Mouse (Mus musculus) MEL (cell line): ENCODE measurements around the gene Epn3. TPM values are rescaled to one million over a fixed set of nuclear protein-coding genes. Genes with fewer than 3 reads are reported as not detected.

Experiments used
- DNase-seq: peaks from one replicate; pipeline ENCODE4 v3.0.0; 2011; ENCODE audit warnings: low read depth, low spot score
- H3K27ac ChIP-seq: 2 replicates; pipeline ENCODE4 v1.5.1; 2012; ENCODE audit warnings: low read depth, mild to moderate bottlenecking, control low read depth, low read length, moderate library complexity; ENCODE audit not compliant: control insufficient read depth
- H3K27me3 ChIP-seq, 2 experiments: fragments of 150-350 bp in 1 of 2; sonication (generic) in 1 of 2; 2 replicates each; pipeline ENCODE4 v1.6.1; 2012; ENCODE audit warnings: low read length in 2 of 2, mild to moderate bottlenecking in 2 of 2, improper control_type of control experiment in 1 of 2, moderate library complexity in 1 of 2; ENCODE audit not compliant: insufficient read depth in 2 of 2, control insufficient read depth in 1 of 2
- H3K36me3 ChIP-seq, 2 experiments: 2 replicates each; pipeline ENCODE4 v1.6.1; 2012 to 2014; ENCODE audit warnings: low read length in 2 of 2, improper control_type of control experiment in 1 of 2, inconsistent platforms in 1 of 2, mild to moderate bottlenecking in 1 of 2; ENCODE audit not compliant: insufficient read depth in 2 of 2, control insufficient read depth in 1 of 2
- H3K4me1 ChIP-seq, 2 experiments: fragments of 150-350 bp in 1 of 2; sonication (generic) in 1 of 2; 2 replicates each; pipeline ENCODE4 v1.6.1; 2012; ENCODE audit warnings: low read length in 2 of 2, improper control_type of control experiment in 1 of 2, mild to moderate bottlenecking in 1 of 2; ENCODE audit not compliant: insufficient read depth in 2 of 2, control insufficient read depth in 1 of 2
- H3K4me3 ChIP-seq, 2 experiments: fragments of 150-350 bp in 1 of 2; sonication (generic) in 1 of 2; 2 replicates each; pipeline ENCODE4 v1.5.1; 2012; ENCODE audit warnings: low read depth in 2 of 2, low read length in 2 of 2, mild to moderate bottlenecking in 2 of 2, moderate library complexity in 2 of 2, control low read depth in 1 of 2, improper control_type of control experiment in 1 of 2; ENCODE audit not compliant: control insufficient read depth in 1 of 2, insufficient read depth in 1 of 2
- H3K79me2 ChIP-seq: 2 replicates; pipeline ENCODE4 v1.6.1; 2012; ENCODE audit warnings: mild to moderate bottlenecking, low read length, moderate library complexity; ENCODE audit not compliant: control insufficient read depth, poor library complexity, insufficient read depth
- H3K9ac ChIP-seq: 2 replicates; pipeline ENCODE4 v1.6.1; 2012; ENCODE audit warnings: low read depth, mild to moderate bottlenecking, control low read depth, low read length, moderate library complexity; ENCODE audit not compliant: control insufficient read depth, poor library complexity, severe bottlenecking
- H3K9me3 ChIP-seq: fragments of 150-350 bp; sonication (generic); replicated peaks from 2 replicates; pipeline ENCODE4 v1.6.1; 2012; ENCODE audit warnings: mild to moderate bottlenecking, low read length, improper control_type of control experiment, moderate library complexity; ENCODE audit not compliant: insufficient read depth
- BHLHE40 ChIP-seq: IDR thresholded peaks from 2 replicates; pipeline ENCODE4 v1.6.1; 2012; ENCODE audit warnings: low read depth, mild to moderate bottlenecking, inconsistent platforms, low read length, improper control_type of control experiment, borderline replicate concordance
- CHD2 ChIP-seq: IDR thresholded peaks from 2 replicates; pipeline ENCODE4 v1.6.1; 2011; ENCODE audit warnings: low read length, improper control_type of control experiment
- CTCF ChIP-seq, 3 experiments: IDR thresholded peaks in 2 of 3; conservative IDR thresholded peaks in 1 of 3; 2 replicates each; pipeline ENCODE4 v1.5.1; 2011 to 2012; ENCODE audit warnings: low read length in 3 of 3, low read depth in 2 of 3, mild to moderate bottlenecking in 2 of 3, improper control_type of control experiment in 1 of 3, inconsistent platforms in 1 of 3, mixed read lengths in 1 of 3, moderate library complexity in 1 of 3; ENCODE audit not compliant: control insufficient read depth in 1 of 3, insufficient read depth in 1 of 3, poor library complexity in 1 of 3, severe bottlenecking in 1 of 3
- E2F4 ChIP-seq: IDR thresholded peaks from 2 replicates; pipeline ENCODE4 v1.6.1; 2011; ENCODE audit warnings: low read depth, low read length, improper control_type of control experiment, borderline replicate concordance
- ELF1 ChIP-seq: IDR thresholded peaks from 2 replicates; pipeline ENCODE4 v1.6.1; 2014; ENCODE audit warnings: low read depth, mild to moderate bottlenecking, inconsistent platforms, low read length, improper control_type of control experiment, moderate library complexity
- EP300 ChIP-seq, 2 experiments: IDR thresholded peaks; 2 replicates each; pipeline ENCODE4 v1.6.1; 2011; ENCODE audit warnings: improper control_type of control experiment in 2 of 2, low read length in 2 of 2, low read depth in 1 of 2, mild to moderate bottlenecking in 1 of 2
- ETS1 ChIP-seq: IDR thresholded peaks from 2 replicates; pipeline ENCODE4 v1.6.1; 2012; ENCODE audit warnings: low read depth, mild to moderate bottlenecking, inconsistent platforms, low read length, improper control_type of control experiment, moderate library complexity
- GATA1 ChIP-seq: IDR thresholded peaks from 2 replicates; pipeline ENCODE4 v1.6.1; 2011; ENCODE audit warnings: low read depth, low read length, improper control_type of control experiment
- JUND ChIP-seq: IDR thresholded peaks from 2 replicates; pipeline ENCODE4 v1.6.1; 2011; ENCODE audit warnings: low read depth, mild to moderate bottlenecking, improper control_type of control experiment, low read length
- KAT2A ChIP-seq: conservative IDR thresholded peaks from 2 replicates; pipeline ENCODE4 v1.6.1; 2012; ENCODE audit warnings: low read depth, low read length, improper control_type of control experiment, inconsistent platforms
- MAFK ChIP-seq: IDR thresholded peaks from 2 replicates; pipeline ENCODE4 v1.6.1; 2011; ENCODE audit warnings: low read depth, mild to moderate bottlenecking, low read length, improper control_type of control experiment, borderline replicate concordance
- MAX ChIP-seq: IDR thresholded peaks from 2 replicates; pipeline ENCODE4 v1.6.1; 2011; ENCODE audit warnings: low read length, improper control_type of control experiment
- MXI1 ChIP-seq: IDR thresholded peaks from 2 replicates; pipeline ENCODE4 v1.6.1; 2011; ENCODE audit warnings: mild to moderate bottlenecking, low read depth, low read length, improper control_type of control experiment
- MYB ChIP-seq: IDR thresholded peaks from 2 replicates; pipeline ENCODE4 v1.6.1; 2011; ENCODE audit warnings: mild to moderate bottlenecking, low read depth, low read length, improper control_type of control experiment
- NELFE ChIP-seq: IDR thresholded peaks from 2 replicates; pipeline ENCODE4 v1.6.1; 2011; ENCODE audit warnings: low read depth, low read length, improper control_type of control experiment
- NRF1 ChIP-seq: IDR thresholded peaks from 2 replicates; pipeline ENCODE4 v1.6.1; 2014; ENCODE audit warnings: low read depth, mild to moderate bottlenecking, inconsistent platforms, low read length, improper control_type of control experiment, moderate library complexity; ENCODE audit not compliant: poor library complexity, insufficient read depth, severe bottlenecking
- POLR2A ChIP-seq, 2 experiments: IDR thresholded peaks; 2 replicates each; pipeline ENCODE4 v1.6.1; 2011 to 2012; ENCODE audit warnings: low read length in 2 of 2, mild to moderate bottlenecking in 2 of 2, control low read depth in 1 of 2, improper control_type of control experiment in 1 of 2, low read depth in 1 of 2, moderate library complexity in 1 of 2; ENCODE audit not compliant: control insufficient read depth in 1 of 2, insufficient read depth in 1 of 2, poor library complexity in 1 of 2
- POLR2AphosphoS2 ChIP-seq: IDR thresholded peaks from 2 replicates; pipeline ENCODE4 v1.6.1; 2011; ENCODE audit warnings: low read length, improper control_type of control experiment
- RAD21 ChIP-seq: IDR thresholded peaks from 2 replicates; pipeline ENCODE4 v1.6.1; 2011; ENCODE audit warnings: mild to moderate bottlenecking, low read depth, low read length, improper control_type of control experiment
- RCOR1 ChIP-seq: IDR thresholded peaks from 2 replicates; pipeline ENCODE4 v1.6.1; 2012; ENCODE audit warnings: low read depth, mild to moderate bottlenecking, inconsistent platforms, low read length, improper control_type of control experiment
- SIN3A ChIP-seq: IDR thresholded peaks from 2 replicates; pipeline ENCODE4 v1.6.1; 2012; ENCODE audit warnings: low read length, improper control_type of control experiment, inconsistent platforms
- SMC3 ChIP-seq: IDR thresholded peaks from 2 replicates; pipeline ENCODE4 v1.6.1; 2011; ENCODE audit warnings: low read depth, low read length, improper control_type of control experiment
- TAL1 ChIP-seq: IDR thresholded peaks from 2 replicates; pipeline ENCODE4 v1.6.1; 2012; ENCODE audit warnings: mild to moderate bottlenecking, inconsistent platforms, low read length, moderate library complexity, mixed read lengths
- TBP ChIP-seq: IDR thresholded peaks from 2 replicates; pipeline ENCODE4 v1.8.0; 2011; ENCODE audit warnings: low read depth, low read length, improper control_type of control experiment
- USF1 ChIP-seq: IDR thresholded peaks from 2 replicates; pipeline ENCODE4 v1.6.1; 2014; ENCODE audit warnings: low read depth, mild to moderate bottlenecking, inconsistent platforms, low read length, improper control_type of control experiment, moderate library complexity
- USF2 ChIP-seq, 2 experiments: IDR thresholded peaks; 2 replicates each; pipeline ENCODE4 v1.6.1; 2011 to 2012; ENCODE audit warnings: improper control_type of control experiment in 2 of 2, low read length in 2 of 2, borderline replicate concordance in 1 of 2, inconsistent platforms in 1 of 2, low read depth in 1 of 2, mild to moderate bottlenecking in 1 of 2; ENCODE audit not compliant: insufficient read depth in 1 of 2
- ZC3H11A ChIP-seq: IDR thresholded peaks from 2 replicates; pipeline ENCODE4 v1.6.1; 2012; ENCODE audit warnings: low read depth, mild to moderate bottlenecking, inconsistent platforms, low read length, improper control_type of control experiment
- ZKSCAN1 ChIP-seq: IDR thresholded peaks from 2 replicates; pipeline ENCODE4 v1.6.1; 2012; ENCODE audit warnings: low read depth, mild to moderate bottlenecking, inconsistent platforms, low read length, improper control_type of control experiment, moderate library complexity
- ZNF384 ChIP-seq: IDR thresholded peaks from 2 replicates; pipeline ENCODE4 v1.6.1; 2012; ENCODE audit warnings: low read depth, mild to moderate bottlenecking, inconsistent platforms, low read length, improper control_type of control experiment
- polyA plus RNA-seq, 2 experiments: library from polyadenylated mRNA; stranded (reverse) in 1 of 2; unstranded in 1 of 2; fragments of >175 nt in 1 of 2; fragments of >200 nt in 1 of 2; gene quantifications; 2 replicates each; pipeline versions ENCODE4 v1.2.1 to v1.2.4; 2012; ENCODE audit warnings: low replicate concordance in 2 of 2, low read depth in 1 of 2; ENCODE audit not compliant: insufficient read length in 2 of 2, insufficient read depth in 1 of 2, missing spikeins in 1 of 2
- total RNA-seq: library from RNA; depleted of rRNA; stranded (reverse); fragments of 300-350 nt; gene quantifications from 2 replicates; pipeline ENCODE4 v1.2.3, GENCODE M21; 2012

The Epn3 gene
- total and polyA plus RNA-seq, 3 experiments, result not detected

DNA sequence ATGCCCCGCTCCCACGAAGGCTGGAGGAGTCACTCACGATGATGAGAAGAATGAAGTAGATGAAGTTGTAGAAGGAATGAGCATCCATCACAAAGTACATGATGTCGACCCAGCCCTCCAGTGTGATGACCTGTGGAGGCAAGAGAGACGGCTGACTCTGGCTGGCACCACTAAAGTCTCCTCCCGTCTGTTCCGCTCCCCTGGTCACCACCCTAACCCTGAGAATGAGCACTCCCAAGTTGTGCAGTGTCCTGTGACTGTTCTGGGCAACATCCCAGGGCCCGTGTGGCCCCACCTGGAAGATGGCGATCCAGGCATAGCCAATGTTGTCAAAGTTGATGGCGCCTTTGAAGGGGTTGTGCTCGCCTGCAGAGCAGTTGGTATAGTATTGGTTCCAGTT, 37.9 kb downstream of the Epn3 start:
- peaks cover 0 to 3% of the 10 kb centered on the region in 2 experiments; a peak in 2 of 4 replicates for H3K27me3 ChIP-seq

DNA sequence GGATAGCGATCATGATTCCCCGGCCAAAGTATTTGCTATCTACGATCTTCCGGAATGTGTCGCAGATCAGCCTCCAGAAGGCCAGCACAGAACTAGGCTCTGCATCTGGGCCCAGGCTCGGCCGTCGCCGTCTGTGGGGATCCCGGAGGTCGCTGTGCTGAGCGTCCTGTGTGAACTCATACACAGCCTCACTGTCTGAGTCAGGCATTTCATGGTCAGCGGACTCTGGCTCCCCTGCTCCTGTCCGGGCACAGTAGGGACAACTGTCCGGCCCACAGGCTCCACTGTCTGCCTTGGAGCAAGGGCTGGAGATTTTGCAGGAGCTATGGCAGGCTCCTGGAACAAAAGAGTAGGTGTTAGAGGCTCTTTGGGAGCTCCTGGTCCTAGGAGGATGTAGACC, 42.8 kb downstream of the Epn3 start:
- Histone ChIP-seq H3K79me2 (no peaks in the 10 kb centered on the region), H3K36me3 (no peaks in the 10 kb centered on the region), H3K9ac (no peak overlapping the region), H3K27ac (no peak overlapping the region), H3K27me3 (peaks cover 2 to 10% of the 10 kb centered on the region in 2 experiments), H3K9me3 (no peaks in the 10 kb centered on the region), H3K4me3 (no peak overlapping the region), H3K4me1 (peaks cover 0 to 3% of the 10 kb centered on the region in 2 experiments; a peak in 1 of 4 replicates)
- TF ChIP-seq RCOR1, result no peak
- no peak for TF ChIP-seq MAX
- TF ChIP-seq EP300 (IDR thresholded peaks at IDR 0.05; ENCODE audit: low read depth in 1 of 2, low read length in 2 of 2), result no peak
- no peak for TF ChIP-seq ELF1
- no peak for TF ChIP-seq SIN3A
- no peak for TF ChIP-seq TBP
- TF ChIP-seq ETS1, result no peak
- TF ChIP-seq ZKSCAN1, result no peak
- TF ChIP-seq E2F4, result no peak
- TF ChIP-seq MXI1, result no peak
- no peak for TF ChIP-seq USF2 (IDR thresholded peaks at IDR 0.05; ENCODE audit: borderline replicate concordance in 1 of 2, insufficient read depth in 1 of 2, low read depth in 1 of 2, low read length in 2 of 2)
- no peak for TF ChIP-seq NRF1
- TF ChIP-seq POLR2A (IDR thresholded peaks at IDR 0.05; ENCODE audit: control insufficient read depth in 1 of 2, insufficient read depth in 1 of 2, low read depth in 1 of 2, low read length in 2 of 2, poor library complexity in 1 of 2), result no peak
- TF ChIP-seq TAL1, result no peak
- no peak for TF ChIP-seq BHLHE40
- no peak for TF ChIP-seq MYB
- TF ChIP-seq ZNF384, result no peak
- no peak for TF ChIP-seq CTCF (IDR thresholded peaks at IDR 0.05 in 2 of 3, conservative IDR thresholded peaks at IDR 0.05 in 1 of 3; ENCODE audit: control insufficient read depth in 1 of 3, insufficient read depth in 1 of 3, low read depth in 2 of 3, low read length in 3 of 3, poor library complexity in 1 of 3, severe bottlenecking in 1 of 3)
- TF ChIP-seq RAD21, result no peak
- no peak for DNase-seq

More for the DNA sequence above, 37.9 kb downstream of the Epn3 start:
- Histone ChIP-seq H3K9me3 (no peaks in the 10 kb centered on the region), H3K79me2 (no peaks in the 10 kb centered on the region), H3K27ac (no peak overlapping the region), H3K4me1 (no peaks in the 10 kb centered on the region), H3K4me3 (no peak overlapping the region), H3K36me3 (no peaks in the 10 kb centered on the region), H3K9ac (no peak overlapping the region)
- TF ChIP-seq EP300 (IDR thresholded peaks at IDR 0.05; ENCODE audit: low read depth in 1 of 2, low read length in 2 of 2) (no peak), POLR2AphosphoS2 (no peak), TBP (no peak), NRF1 (no peak), USF1 (no peak), SMC3 (no peak), KAT2A (no peak), ZNF384 (no peak), ZC3H11A (no peak), MYB (no peak), CHD2 (no peak), MXI1 (no peak), JUND (no peak), MAFK (no peak), RCOR1 (no peak), MAX (no peak), NELFE (no peak), SIN3A (no peak), GATA1 (no peak)
- DNase-seq, result no peak
